Mouse (Mus musculus) kidney, adult 2 months (tissue): ENCODE data around the gene Ccdc130.

Experiments
- CTCF ChIP-seq: fragments of 200-500 bp; conservative IDR thresholded peaks from 2 replicates; pipeline ENCODE4 v1.5.1; 2011; ENCODE audit warnings: low read depth, mild to moderate bottlenecking, control low read depth, low read length, moderate library complexity, mixed read lengths; ENCODE audit not compliant: insufficient read depth, insufficient read length
- POLR2A ChIP-seq: fragments of 200-500 bp; IDR thresholded peaks from one replicate; pipeline ENCODE4 v1.6.1; 2011; ENCODE audit warnings: low read depth, low read length, control low read depth

DNA sequence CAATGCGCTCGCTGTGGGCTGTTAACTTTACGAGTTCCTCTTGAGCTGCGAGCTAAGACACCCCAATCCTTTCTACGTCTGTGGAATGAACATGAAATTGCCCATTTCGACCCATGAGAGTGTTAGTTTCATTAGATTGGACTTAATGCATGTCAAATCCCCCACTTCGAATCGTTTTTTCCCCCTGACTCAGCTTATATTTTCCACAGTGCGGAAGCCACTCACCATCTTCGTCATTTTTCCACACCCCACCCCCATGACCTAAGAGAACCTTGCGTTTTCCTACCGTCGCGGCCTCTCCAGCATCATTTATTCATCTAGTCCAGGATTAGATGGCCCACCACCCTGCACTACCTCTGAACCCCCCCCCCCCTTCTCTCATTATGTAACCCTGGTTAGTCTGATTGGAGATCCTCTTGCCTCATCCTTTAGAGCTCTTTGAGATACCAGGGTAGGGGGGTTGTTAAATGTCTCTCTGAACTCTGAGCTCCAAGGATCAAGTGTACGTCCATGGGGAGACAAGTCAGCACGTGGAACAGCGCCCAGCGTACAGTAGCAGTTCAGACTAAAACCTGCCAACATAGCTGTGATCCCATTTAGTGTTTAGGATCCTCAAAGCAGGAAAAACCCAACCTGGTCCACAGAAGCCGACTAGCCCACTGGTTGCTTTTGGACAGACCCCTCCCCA is 32.5 kb downstream of the Ccdc130 start:
- TF ChIP-seq POLR2A (no peak), CTCF (no peak)
